Mouse (Mus musculus) right cerebral cortex, adult 2 months (tissue): ENCODE data around the gene Ubtd1.
"Not testable (repeated sequence)": the region's sequence is repeated elsewhere in the genome, so short reads cannot be mapped to it uniquely, and the experiment has no call there.

ENCODE experiments used
- DNase-seq, 2 experiments: peaks; one replicate each; pipeline ENCODE4 v3.0.0; 2021 to 2022; ENCODE audit warnings: low spot score in 2 of 2

Gene Ubtd1

DNA sequence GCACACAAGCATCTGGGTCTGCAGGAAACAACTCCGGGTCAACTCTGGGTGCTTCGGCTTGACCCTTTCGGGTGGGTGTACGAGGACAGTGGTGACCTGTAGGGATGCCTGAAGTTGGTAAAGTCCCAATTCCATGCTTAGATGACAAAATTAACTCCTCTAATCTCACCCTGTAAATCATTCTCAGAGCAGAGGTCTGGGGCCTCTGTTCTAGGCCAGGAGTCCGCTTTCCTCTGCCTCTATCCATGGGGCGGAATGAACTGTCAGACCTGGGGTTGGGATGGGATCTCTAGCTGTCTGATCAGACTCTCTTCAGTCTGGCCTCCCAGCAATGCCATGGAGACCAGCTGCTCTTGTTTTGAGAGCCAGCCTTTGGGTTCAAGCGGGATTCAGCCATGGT is 79.9 kb downstream of the Ubtd1 start:
- no peak for DNase-seq

DNA sequence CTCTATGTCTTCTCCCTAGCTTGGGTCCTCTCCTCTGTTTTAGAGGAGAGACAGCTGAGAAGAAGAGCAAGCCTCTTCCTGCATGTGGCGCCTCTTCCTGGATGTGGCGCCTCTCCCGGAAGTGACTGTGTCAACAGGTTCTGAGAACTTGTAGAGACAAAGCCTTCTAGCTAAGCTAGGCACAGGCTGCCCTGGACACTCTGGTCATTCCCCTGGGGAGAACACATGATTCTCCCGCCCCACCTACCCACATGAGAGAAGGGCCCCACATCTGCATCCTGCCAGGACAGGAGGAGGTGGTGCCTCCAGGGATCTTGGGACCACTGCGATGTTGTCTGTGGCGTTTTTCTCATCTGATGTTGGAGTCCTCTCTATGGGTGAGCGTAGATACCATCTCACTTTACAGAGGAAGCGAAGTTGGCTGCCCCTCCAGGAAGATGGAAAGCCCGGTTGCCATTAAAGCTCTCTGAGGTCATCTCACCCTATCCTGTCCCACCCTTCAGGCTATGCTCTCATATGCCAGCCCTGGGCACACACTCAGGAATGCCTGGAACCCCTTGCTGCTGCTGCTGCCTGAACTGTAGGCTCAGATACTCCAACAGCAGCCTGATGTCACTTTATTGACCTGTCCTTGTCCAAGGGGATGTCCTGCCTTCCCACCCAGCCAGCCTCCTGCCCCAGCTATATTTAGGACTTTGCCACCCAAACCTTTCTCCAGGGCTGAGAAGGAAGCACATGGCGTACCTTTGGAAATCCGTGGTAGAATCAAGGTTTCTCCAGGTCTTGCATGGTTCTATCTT is 87.1 kb downstream of the Ubtd1 start:
- no peak for DNase-seq

- peak; percentile 25 to 34 for DNase-seq
Observed at GRCm38 (mm10) chr19:42069241-42069525, 87.6 kb downstream of the Ubtd1 start.

DNA sequence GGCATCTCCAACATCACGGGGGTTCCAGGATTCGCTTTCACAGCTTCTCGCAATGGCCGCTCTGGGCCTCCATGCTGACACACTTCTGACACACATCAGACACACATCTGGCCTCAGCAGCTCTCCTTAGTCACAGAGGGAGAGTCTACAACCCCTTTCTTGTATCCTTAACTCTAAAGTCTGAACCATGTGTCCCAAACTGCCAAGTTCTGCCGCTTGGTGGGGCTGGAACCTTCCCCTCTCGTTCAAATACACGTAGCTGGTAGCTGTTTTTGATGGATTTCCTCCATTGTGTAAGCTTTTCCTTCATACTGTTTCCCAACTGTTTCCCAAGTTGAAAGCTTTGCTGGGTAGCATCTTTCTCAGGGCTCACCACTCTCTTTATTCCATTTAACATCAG is 89.7 kb downstream of the Ubtd1 start:
- no peak for DNase-seq

GRCm38 (mm10) chr19:42071886-42072608 is 90.5 kb downstream of the Ubtd1 start:
- no peak for DNase-seq

DNA sequence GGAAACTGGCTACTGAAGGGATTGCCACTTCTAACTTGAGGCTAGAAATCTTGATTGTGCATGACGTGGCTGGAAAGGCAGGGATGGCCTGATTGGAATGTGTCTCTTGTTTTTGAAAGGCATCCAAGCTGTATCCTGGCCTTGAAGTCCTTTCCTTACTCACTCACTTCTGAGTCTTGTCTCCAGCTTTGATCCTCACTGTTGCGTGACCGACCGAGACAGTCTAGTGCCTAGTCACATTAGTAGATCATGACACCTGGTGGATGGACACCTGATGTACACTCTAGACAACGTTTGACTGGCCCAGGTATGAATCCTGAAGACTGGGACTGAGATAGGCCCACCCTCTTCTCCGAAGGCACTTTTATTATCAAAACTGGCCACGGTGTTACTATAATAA is 91.2 kb downstream of the Ubtd1 start:
- DNase-seq = no peak

DNA sequence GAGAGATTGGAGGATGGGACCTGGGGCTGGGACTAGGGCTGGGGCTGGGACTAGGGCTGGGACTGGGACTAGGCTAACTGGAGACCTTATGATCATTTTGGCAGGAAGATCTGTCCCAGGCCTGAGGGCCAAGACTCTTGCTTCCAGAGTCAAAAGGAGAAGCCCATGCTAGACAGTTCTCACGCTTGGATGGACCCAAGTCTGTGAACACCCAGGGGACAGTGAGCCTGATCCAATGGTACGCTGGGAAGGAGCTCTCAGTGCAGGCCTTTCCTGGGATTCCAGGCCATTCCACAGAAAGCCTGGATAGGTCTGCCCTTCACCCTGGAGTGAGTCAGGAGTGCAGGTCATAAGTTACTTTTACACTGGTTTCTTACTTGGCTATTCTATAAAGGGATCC is 93.5 kb downstream of the Ubtd1 start:
- DNase-seq = no peak

DNA sequence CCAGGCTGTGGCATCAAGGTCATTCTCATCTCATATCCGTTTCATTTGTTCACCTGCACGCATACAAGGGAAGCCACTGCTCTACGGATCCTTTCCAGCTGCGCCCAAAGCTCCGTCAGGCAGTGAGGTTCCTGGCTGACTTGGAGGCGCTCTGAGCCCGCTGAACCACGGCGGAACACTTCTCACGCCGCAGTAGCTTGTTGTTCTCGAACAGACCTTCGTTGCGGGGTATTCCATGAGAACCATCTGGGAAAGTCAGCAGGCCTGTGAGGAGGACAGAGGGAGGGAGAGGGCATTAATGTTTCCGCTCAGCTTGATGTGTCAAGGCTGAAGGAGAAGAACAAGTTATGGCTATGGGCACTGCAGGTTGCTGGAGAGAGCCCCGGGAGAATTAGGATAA is 94.4 kb downstream of the Ubtd1 start:
- no peak for DNase-seq

DNA sequence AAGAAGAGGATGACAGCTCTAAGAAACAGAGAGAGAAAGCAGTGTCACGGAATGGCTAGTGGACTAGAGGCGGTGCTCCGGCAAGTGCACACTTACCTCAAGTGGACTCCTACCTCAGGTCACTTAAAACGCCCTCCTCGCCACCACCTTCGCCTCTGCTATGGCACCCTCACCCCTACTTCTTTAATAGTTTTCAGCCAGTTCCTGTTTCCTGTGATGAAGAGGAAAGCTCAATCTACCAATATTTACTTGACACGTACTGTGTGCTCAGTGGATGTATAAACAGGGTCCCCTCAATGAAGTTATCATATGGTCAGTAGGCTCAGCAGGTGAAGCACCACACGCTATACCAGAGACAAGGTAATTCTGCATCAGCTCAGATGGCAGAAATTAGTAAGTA is 97.0 kb downstream of the Ubtd1 start:
- no peak for DNase-seq

DNA sequence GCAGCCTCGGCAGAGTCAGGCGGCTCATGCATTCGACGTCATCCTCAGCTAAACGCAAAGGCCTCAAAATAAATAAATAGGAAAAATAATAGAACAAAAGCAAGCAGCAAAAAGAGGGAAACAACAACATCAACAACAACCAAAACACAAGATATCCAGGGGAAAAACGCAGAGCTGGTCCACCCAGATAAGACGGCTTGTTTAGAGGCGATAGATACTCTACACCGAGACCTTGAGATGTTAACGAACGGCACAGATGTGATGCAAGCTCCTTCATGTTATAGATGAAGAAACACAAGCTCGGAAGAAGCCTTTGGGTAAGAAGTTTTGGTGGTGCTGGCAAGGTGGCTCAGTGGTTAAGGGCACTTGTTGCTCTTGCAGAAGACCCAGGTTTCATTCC is 97.4 kb downstream of the Ubtd1 start:
- no peak for DNase-seq

GRCm38 (mm10) chr19:42079950-42080349 is 98.4 kb downstream of the Ubtd1 start:
- no peak for DNase-seq

- no peak for DNase-seq
Observed at GRCm38 (mm10) chr19:42080469-42080868, 98.9 kb downstream of the Ubtd1 start.

- DNase-seq = not testable (repeated sequence)
Observed at GRCm38 (mm10) chr19:42081613-42082012, 100.0 kb downstream of the Ubtd1 start.
